Mouse (Mus musculus): ENCODE results near the gene Itk. TPM values are rescaled to one million over a fixed set of nuclear protein-coding genes. Genes with fewer than 3 reads are reported as not detected.
A peak's percentile ranks its signal among the peaks of the same experiment; 100 is the strongest.

Itk gene
- polyA plus RNA-seq, 1 experiment from 2014 or later = 0.30 TPM

DNA sequence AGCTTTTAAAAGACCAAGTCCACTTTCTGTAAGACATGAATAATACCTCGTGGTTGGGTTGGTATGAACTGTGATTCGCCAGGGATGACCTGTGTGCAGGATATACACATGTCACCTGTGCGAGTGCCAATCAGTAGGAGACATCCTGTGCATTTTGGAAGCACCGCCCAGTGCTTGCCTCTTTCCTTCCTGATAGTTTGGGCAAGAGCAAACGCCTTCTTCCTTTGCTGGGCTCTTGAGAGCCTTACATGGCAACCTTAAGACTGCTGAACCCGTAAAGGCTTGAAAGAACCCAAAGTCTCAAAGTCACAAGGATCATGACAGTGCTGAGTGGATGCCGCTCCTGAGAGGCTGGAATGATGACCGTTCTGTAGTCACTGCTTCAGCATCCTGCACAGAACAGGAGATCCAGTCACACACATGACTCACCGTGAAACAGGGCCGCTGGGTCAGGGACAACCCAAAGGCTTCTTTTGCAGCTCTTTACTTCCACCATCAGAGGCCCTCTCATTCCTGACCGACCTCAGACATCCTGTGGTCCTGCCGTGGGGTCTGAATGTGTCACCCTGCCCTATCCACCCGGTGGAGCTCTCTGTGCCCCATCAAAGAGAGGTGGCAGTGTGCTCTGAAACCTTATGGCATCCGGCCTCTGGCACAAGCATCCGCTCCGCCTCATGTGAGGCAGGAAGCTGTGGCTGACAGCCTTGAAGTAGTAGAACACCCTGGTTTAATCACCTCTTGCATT is 62.9 kb downstream of the Itk start:
- H3K27ac ChIP-seq (ENCODE audit: low read depth) = no peak overlapping the region
- WGBS = 88% methylated on average over 16 of the region's 16 CpGs
- no peaks in the 10 kb centered on the region for H3K9me3 ChIP-seq (ENCODE audit: control insufficient read depth, low read length)
- no peaks in the 10 kb centered on the region for H3K4me1 ChIP-seq (replicated peaks; ENCODE audit: control insufficient read depth, insufficient read depth, low read length)
- no peaks in the 10 kb centered on the region for H3K36me3 ChIP-seq (ENCODE audit: control insufficient read depth, insufficient read depth, low read length)
- no peak overlapping the region for H3K9ac ChIP-seq (ENCODE audit: low read length)
- no peak overlapping the region for H3K4me2 ChIP-seq (ENCODE audit: low read length)
- no peaks in the 10 kb centered on the region for H3K27me3 ChIP-seq (replicated peaks; ENCODE audit: control insufficient read depth, insufficient read depth, low read length)
- DNase-seq (ENCODE audit: low spot score) (no peak), ATAC-seq (replicated peaks; ENCODE audit: low FRiP score, low TSS enrichment, low read depth) (no peak)
- no peak overlapping the region for H3K4me3 ChIP-seq (ENCODE audit: low read depth, low read length)

- H3K4me3 ChIP-seq (ENCODE audit: low read depth, low read length) = no peak overlapping the region
- H3K9ac ChIP-seq (ENCODE audit: low read length) = no peak overlapping the region
- no peaks in the 10 kb centered on the region for H3K36me3 ChIP-seq (ENCODE audit: control insufficient read depth, insufficient read depth, low read length)
- 72% methylated on average over 7 of the region's 7 CpGs for WGBS
- no peaks in the 10 kb centered on the region for H3K9me3 ChIP-seq (ENCODE audit: control insufficient read depth, low read length)
- no peak for ATAC-seq (replicated peaks; ENCODE audit: low FRiP score, low TSS enrichment, low read depth)
- DNase-seq (ENCODE audit: low spot score) = no peak
- no peak overlapping the region for H3K27ac ChIP-seq (ENCODE audit: low read depth)
- no peak overlapping the region for H3K4me2 ChIP-seq (ENCODE audit: low read length)
- H3K4me1 ChIP-seq (replicated peaks; ENCODE audit: control insufficient read depth, insufficient read depth, low read length) = no peaks in the 10 kb centered on the region
- no peaks in the 10 kb centered on the region for H3K27me3 ChIP-seq (replicated peaks; ENCODE audit: control insufficient read depth, insufficient read depth, low read length)
Measured at GRCm38 (mm10) chr11:46321559-46321958, 67.8 kb downstream of the Itk start.

DNA sequence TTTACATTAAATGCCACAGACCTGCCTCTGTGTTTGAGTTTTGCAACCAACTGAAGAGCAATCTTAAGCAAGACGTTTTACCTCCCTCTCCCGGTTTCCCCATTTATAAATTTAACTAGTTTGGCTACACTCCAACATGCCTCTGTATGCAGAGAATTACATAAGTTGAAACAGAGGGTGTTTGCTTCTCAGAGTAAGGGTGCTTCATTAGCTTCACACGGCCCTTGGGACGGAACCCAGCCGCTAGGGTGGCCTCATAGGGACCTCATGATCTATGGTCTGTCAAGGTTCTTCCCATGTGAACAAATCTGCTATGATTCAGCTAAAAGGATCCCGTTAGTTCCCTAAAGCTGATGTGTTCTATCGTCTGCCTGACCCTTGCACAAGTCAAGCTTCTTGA is 74.8 kb downstream of the Itk start:
- no peak overlapping the region for H3K9ac ChIP-seq (ENCODE audit: low read length)
- H3K4me2 ChIP-seq (ENCODE audit: low read length) = no peak overlapping the region
- WGBS = 36% methylated on average over 7 of the region's 7 CpGs
- H3K36me3 ChIP-seq (ENCODE audit: control insufficient read depth, insufficient read depth, low read length) = no peaks in the 10 kb centered on the region
- ATAC-seq (replicated peaks; ENCODE audit: low FRiP score, low TSS enrichment, low read depth) (no peak), DNase-seq (ENCODE audit: low spot score) (no peak)
- no peak overlapping the region for H3K4me3 ChIP-seq (ENCODE audit: low read depth, low read length)
- H3K27ac ChIP-seq (ENCODE audit: low read depth) = no peak overlapping the region
- 0 out of 2 replicates have a peak, but pooled peaks cover 7% of the 10 kb centered on the region for H3K4me1 ChIP-seq (replicated peaks; ENCODE audit: control insufficient read depth, insufficient read depth, low read length)
- no peaks in the 10 kb centered on the region for H3K27me3 ChIP-seq (replicated peaks; ENCODE audit: control insufficient read depth, insufficient read depth, low read length)
- no peaks in the 10 kb centered on the region for H3K9me3 ChIP-seq (ENCODE audit: control insufficient read depth, low read length)

DNA sequence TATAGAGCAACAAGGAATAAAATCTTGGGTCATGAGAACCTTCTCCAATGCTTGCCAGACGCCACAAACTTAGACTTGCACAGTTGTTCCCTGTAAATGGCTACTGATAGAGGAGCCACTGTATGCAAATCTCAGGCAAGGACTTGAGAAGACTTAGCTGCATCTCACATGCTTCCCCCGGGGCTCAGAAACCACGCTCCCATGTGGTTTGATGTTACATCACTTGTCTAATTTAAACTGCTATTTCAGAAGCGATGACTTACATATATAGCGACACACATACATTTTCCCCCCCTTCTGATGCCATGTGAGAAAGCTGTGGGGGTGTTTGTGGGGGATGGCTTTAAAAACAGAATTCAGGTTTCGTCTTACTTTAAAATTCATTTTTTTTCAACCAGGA is 75.5 kb downstream of the Itk start:
- H3K9me3 ChIP-seq (ENCODE audit: control insufficient read depth, low read length) = no peaks in the 10 kb centered on the region
- no peaks in the 10 kb centered on the region for H3K36me3 ChIP-seq (ENCODE audit: control insufficient read depth, insufficient read depth, low read length)
- no peak overlapping the region for H3K4me3 ChIP-seq (ENCODE audit: low read depth, low read length)
- no peaks in the 10 kb centered on the region for H3K27me3 ChIP-seq (replicated peaks; ENCODE audit: control insufficient read depth, insufficient read depth, low read length)
- WGBS = 78% methylated on average over 6 of the region's 6 CpGs
- no peak overlapping the region for H3K9ac ChIP-seq (ENCODE audit: low read length)
- 0 out of 2 replicates have a peak, but pooled peaks cover 7% of the 10 kb centered on the region for H3K4me1 ChIP-seq (replicated peaks; ENCODE audit: control insufficient read depth, insufficient read depth, low read length)
- H3K4me2 ChIP-seq (ENCODE audit: low read length) = no peak overlapping the region
- H3K27ac ChIP-seq (ENCODE audit: low read depth) = no peak overlapping the region
- DNase-seq (ENCODE audit: low spot score) (no peak), ATAC-seq (replicated peaks; ENCODE audit: low FRiP score, low TSS enrichment, low read depth) (no peak)

DNA sequence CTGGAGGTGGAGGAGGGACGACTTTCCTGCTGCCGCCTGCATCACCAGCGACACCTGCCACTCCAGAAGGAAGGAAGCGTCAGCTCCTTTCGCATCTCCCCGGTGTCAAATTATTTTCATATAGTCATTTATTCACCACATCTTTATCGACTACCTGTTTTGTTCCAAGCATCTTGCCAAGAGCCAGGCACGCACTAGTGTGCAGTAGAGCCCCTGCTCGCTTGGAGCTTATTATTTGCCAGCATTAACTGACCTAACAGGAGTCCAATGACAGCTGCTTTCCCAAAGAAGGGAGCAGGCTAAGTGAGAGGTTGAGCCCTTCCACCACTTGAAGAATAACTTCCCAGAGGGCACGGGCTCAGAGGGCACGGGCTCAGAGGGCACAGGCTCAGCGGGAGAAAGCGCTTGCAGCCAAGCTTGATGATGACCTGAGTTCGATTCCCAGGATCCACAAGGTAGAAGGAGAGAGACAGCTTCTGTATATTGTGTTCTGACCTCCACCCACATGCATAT is 76.7 kb downstream of the Itk start, which contains the start of gene Cyfip2:
Cyfip2 (minus strand) TSS at position 337 of the 513 bp plus-strand sequence.
- WGBS = 7% methylated on average over 14 of the region's 14 CpGs
- no peak; the same call in 1 of the 2 replicates for ATAC-seq (replicated peaks; ENCODE audit: low FRiP score, low TSS enrichment, low read depth)

DNA sequence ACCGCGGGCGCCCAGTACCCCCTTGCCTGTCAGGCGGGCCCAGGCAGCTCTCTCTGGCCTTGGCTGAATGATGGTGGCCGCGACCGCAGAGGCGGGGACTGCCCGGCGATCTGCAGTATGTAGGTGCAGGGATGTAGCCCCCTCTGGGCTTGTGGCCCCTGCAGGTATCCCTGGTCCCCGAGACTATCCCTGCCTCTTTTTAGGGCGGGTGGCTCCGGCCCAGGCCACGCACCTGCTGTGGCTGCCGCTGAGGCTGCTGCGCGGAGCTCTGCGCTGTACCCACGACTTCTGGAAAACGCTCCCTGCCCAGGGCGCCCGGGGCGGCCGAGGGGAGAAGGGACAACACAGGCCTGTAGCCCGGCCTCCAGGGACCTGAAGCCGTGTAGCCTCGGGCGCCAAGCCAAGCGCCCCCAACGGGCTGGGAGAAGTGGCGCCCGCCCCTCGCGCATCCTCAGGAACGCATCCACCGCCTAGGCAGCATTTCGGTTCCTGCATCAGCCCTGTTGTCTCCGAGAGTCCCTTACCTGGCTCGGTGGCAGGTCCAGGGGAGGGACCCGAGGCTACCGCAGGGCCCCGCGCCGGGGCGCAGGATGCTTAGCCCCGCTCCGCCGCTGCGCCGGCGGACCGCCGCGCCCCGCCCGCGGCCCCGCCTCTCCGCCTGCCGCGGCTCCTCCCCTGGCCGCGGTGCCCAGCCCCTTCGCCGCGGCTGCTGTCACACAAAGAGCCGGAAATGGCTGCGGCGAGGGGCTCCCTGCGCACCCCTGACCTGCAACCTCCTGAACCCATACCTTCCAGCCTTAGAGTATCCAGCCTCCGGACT is 77.4 kb downstream of the Itk start:
- Histone ChIP-seq H3K27ac (ENCODE audit: low read depth) (no peak overlapping the region), H3K4me2 (ENCODE audit: low read length) (peak overlapping the region; percentile 98), H3K4me1 (replicated peaks; ENCODE audit: control insufficient read depth, insufficient read depth, low read length) (0 out of 2 replicates have a peak, but pooled peaks cover 7% of the 10 kb centered on the region), H3K36me3 (ENCODE audit: control insufficient read depth, insufficient read depth, low read length) (no peaks in the 10 kb centered on the region), H3K27me3 (replicated peaks; ENCODE audit: control insufficient read depth, insufficient read depth, low read length) (no peaks in the 10 kb centered on the region), H3K9ac (ENCODE audit: low read length) (peak overlapping the region; percentile 52), H3K9me3 (ENCODE audit: control insufficient read depth, low read length) (no peaks in the 10 kb centered on the region), H3K4me3 (ENCODE audit: low read depth, low read length) (peak overlapping the region; percentile 55)
- ATAC-seq (replicated peaks; ENCODE audit: low FRiP score, low TSS enrichment, low read depth) (peak; percentile 91), DNase-seq (ENCODE audit: low spot score) (peak; percentile 76)
- WGBS = 2% methylated on average over 70 of the region's 71 CpGs

More for the DNA sequence above, 76.7 kb downstream of the Itk start, which contains the start of gene Cyfip2:
- H3K4me3 ChIP-seq (ENCODE audit: low read depth, low read length) = peak within 1 kb of the TSS; percentile 55
- H3K4me1 ChIP-seq (replicated peaks; ENCODE audit: control insufficient read depth, insufficient read depth, low read length) = 0 out of 2 replicates have a peak, but pooled peaks cover 7% of the 10 kb centered on the region
- no peaks in the 10 kb centered on the region for H3K27me3 ChIP-seq (replicated peaks; ENCODE audit: control insufficient read depth, insufficient read depth, low read length)
- no peak within 1 kb of the TSS for H3K27ac ChIP-seq (ENCODE audit: low read depth)
- peak within 1 kb of the TSS; percentile 52 for H3K9ac ChIP-seq (ENCODE audit: low read length)
- DNase-seq (ENCODE audit: low spot score) = no peak
- peak within 1 kb of the TSS; percentile 98 for H3K4me2 ChIP-seq (ENCODE audit: low read length)
- no peaks in the 10 kb centered on the region for H3K9me3 ChIP-seq (ENCODE audit: control insufficient read depth, low read length)
- H3K36me3 ChIP-seq (ENCODE audit: control insufficient read depth, insufficient read depth, low read length) = no peaks in the 10 kb centered on the region

- WGBS = 14% methylated on average over 14 of the region's 14 CpGs
- Histone ChIP-seq H3K4me3 (ENCODE audit: low read depth, low read length) (peak overlapping the region; percentile 55), H3K9me3 (ENCODE audit: control insufficient read depth, low read length) (no peaks in the 10 kb centered on the region), H3K27me3 (replicated peaks; ENCODE audit: control insufficient read depth, insufficient read depth, low read length) (no peaks in the 10 kb centered on the region), H3K27ac (ENCODE audit: low read depth) (no peak overlapping the region), H3K4me1 (replicated peaks; ENCODE audit: control insufficient read depth, insufficient read depth, low read length) (0 out of 2 replicates have a peak, but pooled peaks cover 7% of the 10 kb centered on the region), H3K36me3 (ENCODE audit: control insufficient read depth, insufficient read depth, low read length) (no peaks in the 10 kb centered on the region), H3K4me2 (ENCODE audit: low read length) (peak overlapping the region; percentile 98), H3K9ac (ENCODE audit: low read length) (peak overlapping the region; percentile 52)
- peak; percentile 57 for ATAC-seq (replicated peaks; ENCODE audit: low FRiP score, low TSS enrichment, low read depth)
- DNase-seq (ENCODE audit: low spot score) = no peak
Measured at GRCm38 (mm10) chr11:46311181-46311702, 78.1 kb downstream of the Itk start.

DNA sequence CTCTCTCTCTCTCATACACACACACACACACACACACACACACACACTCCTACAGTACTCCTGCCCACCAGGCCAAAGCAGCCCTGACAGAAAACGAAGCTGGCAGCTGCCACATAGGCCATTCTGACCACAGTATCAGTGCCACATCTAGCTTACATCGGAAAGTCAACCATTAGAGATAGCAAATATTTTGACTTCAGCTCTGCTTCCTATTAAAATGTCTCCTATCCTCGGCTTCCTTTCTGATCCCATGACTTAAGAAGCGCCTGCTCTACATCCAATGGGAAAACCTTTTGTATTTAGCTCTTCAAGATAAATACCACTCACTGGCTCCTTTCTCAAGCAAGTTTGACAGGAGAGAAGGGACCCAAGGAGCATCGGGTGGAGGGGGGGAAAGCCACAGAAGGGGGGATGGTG is 78.7 kb downstream of the Itk start:
- ATAC-seq (replicated peaks; ENCODE audit: low FRiP score, low TSS enrichment, low read depth) = no peak
- Histone ChIP-seq H3K36me3 (ENCODE audit: control insufficient read depth, insufficient read depth, low read length) (no peaks in the 10 kb centered on the region), H3K9ac (ENCODE audit: low read length) (no peak overlapping the region), H3K27ac (ENCODE audit: low read depth) (no peak overlapping the region), H3K4me2 (ENCODE audit: low read length) (peak overlapping the region; percentile 98; the same call in 1 of the 2 replicates), H3K27me3 (replicated peaks; ENCODE audit: control insufficient read depth, insufficient read depth, low read length) (no peaks in the 10 kb centered on the region), H3K9me3 (ENCODE audit: control insufficient read depth, low read length) (no peaks in the 10 kb centered on the region), H3K4me1 (replicated peaks; ENCODE audit: control insufficient read depth, insufficient read depth, low read length) (0 out of 2 replicates have a peak, but pooled peaks cover 7% of the 10 kb centered on the region), H3K4me3 (ENCODE audit: low read depth, low read length) (no peak overlapping the region)
- 63% methylated on average over 5 of the region's 5 CpGs for WGBS
- no peak for DNase-seq (ENCODE audit: low spot score)

Measured in intestine, embryonic 14.5 days (tissue).